Mouse (Mus musculus) liver, embryonic 12.5 days (tissue): ENCODE data around the gene Casz1. TPM values are rescaled to one million over a fixed set of nuclear protein-coding genes. Genes with fewer than 3 reads are reported as not detected.

Experiments used
- ATAC-seq: fragments of 200-750 bp; cut with Nextera tagmentation; 2 replicates; pipeline ENCODE4 v1.8.0; 2017; ENCODE audit warnings: moderate number of reproducible peaks, mild to moderate bottlenecking, moderate library complexity
- H3K27ac ChIP-seq: fragments of 300-500 bp; sonication (generic); 2 replicates; pipeline ENCODE4 v1.5.1; 2016; ENCODE audit warnings: mild to moderate bottlenecking
- H3K27me3 ChIP-seq: fragments of 300-500 bp; sonication (generic); replicated peaks from 2 replicates; pipeline ENCODE4 v1.6.1; 2016; ENCODE audit warnings: mild to moderate bottlenecking, moderate library complexity
- H3K36me3 ChIP-seq: fragments of 300-500 bp; sonication (generic); 2 replicates; pipeline ENCODE4 v1.6.1; 2016; ENCODE audit warnings: mild to moderate bottlenecking, moderate library complexity
- H3K4me1 ChIP-seq: fragments of 300-500 bp; sonication (generic); 2 replicates; pipeline ENCODE4 v1.6.1; 2016
- H3K4me2 ChIP-seq: fragments of 300-500 bp; sonication (generic); 2 replicates; pipeline ENCODE4 v1.6.1; 2016; ENCODE audit warnings: mild to moderate bottlenecking, moderate library complexity
- H3K4me3 ChIP-seq: fragments of 300-500 bp; sonication (generic); 2 replicates; pipeline ENCODE4 v1.5.1; 2016; ENCODE audit warnings: mild to moderate bottlenecking, moderate library complexity
- H3K9ac ChIP-seq: fragments of 300-500 bp; sonication (generic); 2 replicates; pipeline ENCODE4 v1.6.1; 2016; ENCODE audit warnings: mild to moderate bottlenecking, moderate library complexity
- H3K9me3 ChIP-seq: fragments of 300-500 bp; sonication (generic); replicated peaks from 2 replicates; pipeline ENCODE4 v1.6.1; 2016; ENCODE audit warnings: mild to moderate bottlenecking, moderate library complexity
- WGBS: fragments of 180-500 bp; shearing (Covaris S2); methylation state at CpG from one replicate; pipeline ENCODE4 v1.1.7; 2016; ENCODE audit not compliant: insufficient replicate concordance; 5-methylcytosine and 5-hydroxymethylcytosine counted together
- polyA plus RNA-seq: library from polyadenylated mRNA; unstranded; fragments of >200 nt; fragmentation: Nextera tagmentation; extraction: Ambion mirVana; gene quantifications from 2 replicates; pipeline ENCODE4 v1.2.1, GENCODE M21; 2016

Casz1 gene
- polyA plus RNA-seq, 1 experiment from 2014 or later: 0.50 TPM

DNA sequence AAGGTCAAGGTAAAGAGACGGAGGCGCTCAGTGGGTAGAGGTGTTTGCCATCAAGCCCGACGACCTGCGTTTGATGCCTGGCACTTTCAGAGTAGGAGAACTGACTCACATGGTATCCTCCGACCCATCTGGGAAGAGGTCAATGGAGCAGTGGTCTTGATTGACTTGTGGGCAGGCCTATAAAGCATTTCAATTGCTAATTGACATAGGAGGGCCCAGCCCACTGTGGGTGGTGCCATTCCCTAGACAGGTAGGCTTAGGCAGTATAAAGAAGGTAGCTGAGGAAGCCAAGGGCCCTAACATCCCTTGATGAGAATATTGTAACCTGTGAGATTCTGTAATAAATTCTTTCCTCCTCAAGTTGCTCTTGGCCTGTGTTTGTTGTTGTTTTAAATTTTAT is 196.5 kb downstream of the Casz1 start:
- H3K36me3 ChIP-seq: peaks cover 20% of the 10 kb centered on the region
- no peaks in the 10 kb centered on the region for H3K4me1 ChIP-seq
- no peak for ATAC-seq
- H3K27ac ChIP-seq: no peak overlapping the region
- no peak overlapping the region for H3K4me3 ChIP-seq
- H3K4me2 ChIP-seq: no peak overlapping the region
- 87% methylated on average over 6 of the region's 6 CpGs for WGBS
- no peaks in the 10 kb centered on the region for H3K9me3 ChIP-seq
- H3K27me3 ChIP-seq: no peaks in the 10 kb centered on the region
- no peak overlapping the region for H3K9ac ChIP-seq

GRCm38 (mm10) chr4:149001515-149001914 is 197.3 kb downstream of the Casz1 start:
- Histone ChIP-seq H3K4me2 (no peak overlapping the region), H3K36me3 (peaks cover 20% of the 10 kb centered on the region), H3K27ac (no peak overlapping the region), H3K27me3 (no peaks in the 10 kb centered on the region), H3K4me3 (no peak overlapping the region), H3K9me3 (no peaks in the 10 kb centered on the region), H3K4me1 (peaks cover 4% of the 10 kb centered on the region; the same call in 1 of the 2 replicates), H3K9ac (no peak overlapping the region)
- ATAC-seq: no peak
- WGBS: 66% methylated on average over 5 of the region's 5 CpGs

- Histone ChIP-seq H3K9me3 (no peaks in the 10 kb centered on the region), H3K36me3 (peaks cover 20% of the 10 kb centered on the region), H3K4me2 (no peak overlapping the region), H3K4me3 (no peak overlapping the region), H3K9ac (no peak overlapping the region), H3K4me1 (peaks cover 7% of the 10 kb centered on the region; the same call in 1 of the 2 replicates), H3K27ac (no peak overlapping the region), H3K27me3 (no peaks in the 10 kb centered on the region)
- 79% methylated on average over 11 of the region's 11 CpGs for WGBS
- ATAC-seq: no peak
Observed at GRCm38 (mm10) chr4:149002441-149003093, 198.3 kb downstream of the Casz1 start.

Other genes with a start within 250 kb of the Casz1 start
- gene Exosc10, start 246.0 kb upstream of the Casz1 start, polyA plus RNA-seq: 64.2 and 65.9 TPM in 2 replicates
- 358 and 387 TPM in 2 replicates for gene Srm, start 212.9 kb upstream of the Casz1 start, polyA plus RNA-seq
- gene Masp2, start 201.9 kb upstream of the Casz1 start, polyA plus RNA-seq: 7.7 and 8.5 TPM in 2 replicates
- 220 and 226 TPM in 2 replicates for gene Tardbp, start 177.4 kb upstream of the Casz1 start, polyA plus RNA-seq
- gene Gm572, start 161.1 kb upstream of the Casz1 start, polyA plus RNA-seq: not detected in 2 replicates